Mouse (Mus musculus) gastrocnemius, adult 2 months (tissue): ENCODE results near the gene Gm10491. TPM values are rescaled to one million over a fixed set of nuclear protein-coding genes. Genes with fewer than 3 reads are reported as not detected.

ENCODE experiments used
- DNase-seq: peaks from one replicate; pipeline ENCODE4 v3.0.0; 2022
- H3K27ac ChIP-seq: fragments of 200-600 bp; 2 replicates; pipeline ENCODE4 v1.8.1; 2022; ENCODE audit warnings: mild to moderate bottlenecking
- H3K4me3 ChIP-seq: fragments of 200-600 bp; 2 replicates; pipeline ENCODE4 v1.8.1; 2022; ENCODE audit warnings: mild to moderate bottlenecking, moderate library complexity
- CTCF ChIP-seq: fragments of 200-600 bp; IDR thresholded peaks from 2 replicates; pipeline ENCODE4 v1.8.1; 2022; ENCODE audit warnings: antibody characterized with exemption, mild to moderate bottlenecking, moderate library complexity
- intact Hi-C: fragments of 180-260 bp; cut with DNase I; formaldehyde crosslinking; loops from one replicate; pipeline ENCODE4 v1.15.1; 2025
- total RNA-seq, 2 experiments: library from RNA; stranded (reverse); gene quantifications; 2 replicates each; pipeline ENCODE4 v1.2.3; 2021

The Gm10491 gene
- total RNA-seq, 2 experiments from 2014 or later, result not detected

DNA sequence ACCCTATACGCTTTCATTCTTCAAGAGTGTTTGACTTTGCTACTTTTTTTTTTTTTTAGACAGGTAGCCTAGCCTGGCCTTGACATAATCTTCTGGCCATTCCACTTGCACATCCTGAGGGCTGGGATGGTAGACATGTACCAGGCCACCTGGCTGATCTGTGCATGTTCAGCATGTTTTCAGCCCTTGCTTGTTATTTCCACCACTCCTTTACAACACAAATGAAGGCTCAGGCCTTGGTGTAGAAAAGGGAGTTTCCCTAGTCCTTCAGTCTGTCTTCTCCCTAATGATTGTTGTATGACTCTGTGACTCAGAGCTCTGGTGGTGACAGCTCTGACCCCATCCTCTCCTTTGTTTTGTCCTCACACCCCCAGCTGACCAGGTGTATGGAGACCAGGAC lies 40.5 kb downstream of the Gm10491 start:
- TF ChIP-seq CTCF, result no peak
- H3K4me3 ChIP-seq, result no peak overlapping the region
- no peak overlapping the region for H3K27ac ChIP-seq
- intact Hi-C loops, result no loop called here
- no peak for DNase-seq

DNA sequence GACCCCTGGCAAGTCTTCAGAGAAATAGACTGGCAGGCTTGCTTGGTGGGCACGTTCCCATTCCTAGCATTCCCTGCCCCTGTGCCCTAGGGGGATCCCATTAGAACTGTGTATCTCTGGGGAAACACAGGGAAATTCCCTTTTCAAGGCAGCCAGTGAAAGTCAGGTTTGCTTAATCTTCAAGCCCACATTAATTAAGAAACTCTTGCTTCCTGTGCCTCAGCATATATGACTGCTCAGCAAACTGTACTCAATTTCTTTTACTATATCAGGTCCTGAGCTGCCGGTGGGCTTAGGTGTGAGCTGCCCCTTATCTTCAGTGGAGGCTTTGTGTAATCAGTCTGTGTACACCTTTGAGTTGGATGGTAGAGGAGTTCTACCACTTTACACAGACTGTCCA lies 41.8 kb downstream of the Gm10491 start:
- TF ChIP-seq CTCF, result no peak
- Histone ChIP-seq H3K27ac (no peak overlapping the region), H3K4me3 (no peak overlapping the region)
- intact Hi-C loops, result no loop called here
- DNase-seq, result no peak

- H3K27ac ChIP-seq, result no peak overlapping the region
- intact Hi-C loops, result no loop called here
- TF ChIP-seq CTCF, result no peak
- H3K4me3 ChIP-seq, result no peak overlapping the region
- no peak for DNase-seq
Measured at GRCm38 (mm10) chrX:7865343-7865742, 42.3 kb downstream of the Gm10491 start.

- intact Hi-C loops, result no loop called here
- Histone ChIP-seq H3K4me3 (no peak overlapping the region), H3K27ac (no peak overlapping the region)
- no peak for TF ChIP-seq CTCF
- DNase-seq, result no peak
Measured at GRCm38 (mm10) chrX:7864551-7864950, 43.1 kb downstream of the Gm10491 start.

DNA sequence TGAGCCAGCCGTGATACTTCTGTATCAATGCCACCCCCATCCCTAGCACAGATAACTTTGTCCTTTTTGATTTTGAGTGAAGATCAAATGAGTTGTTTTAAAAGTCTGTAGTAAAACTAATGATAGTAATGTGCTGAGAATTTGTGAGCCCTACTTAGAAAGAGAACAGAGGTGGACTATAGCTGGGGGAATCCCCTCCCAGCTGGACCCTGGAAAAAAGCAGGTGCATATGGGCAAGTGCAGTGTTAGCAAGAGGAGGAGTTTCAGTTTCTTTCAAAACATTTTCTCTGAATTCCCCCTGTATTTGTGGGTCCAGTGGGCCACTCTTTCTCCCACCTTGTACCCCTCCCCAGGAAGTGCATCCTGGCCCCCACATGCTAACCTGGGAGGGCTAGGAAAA lies 44.5 kb downstream of the Gm10491 start:
- Histone ChIP-seq H3K4me3 (no peak overlapping the region), H3K27ac (no peak overlapping the region)
- no peak for TF ChIP-seq CTCF
- intact Hi-C loops, result no loop called here
- no peak for DNase-seq

DNA sequence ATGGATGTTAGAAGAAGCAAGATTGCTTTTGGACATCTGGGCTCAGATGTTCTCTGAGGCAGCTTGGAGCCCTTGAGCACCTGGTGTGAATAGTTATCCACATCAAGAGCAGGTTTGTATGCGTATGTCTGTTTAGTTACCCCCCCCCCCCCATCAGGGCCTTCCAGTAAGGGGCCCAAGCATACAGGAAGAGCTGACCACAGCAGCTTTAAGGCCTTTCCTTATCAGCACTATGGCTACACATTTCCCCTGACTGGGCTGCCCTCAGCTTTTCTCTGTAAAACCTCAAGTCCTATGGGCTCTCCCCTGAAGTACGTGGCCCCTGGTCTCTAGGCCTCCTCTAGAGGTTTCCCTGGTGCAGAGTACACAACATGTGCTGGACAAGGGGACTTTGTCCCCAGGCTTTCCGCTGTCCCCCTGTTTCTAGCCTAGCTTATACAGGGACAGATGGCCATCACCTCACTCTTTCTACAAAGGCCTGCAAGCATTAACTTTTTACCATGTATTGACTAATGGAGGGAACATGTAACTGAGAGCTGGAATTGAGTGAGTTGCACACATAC lies 48.4 kb downstream of the Gm10491 start:
- intact Hi-C loops, result no loop called here
- H3K4me3 ChIP-seq, result no peak overlapping the region
- TF ChIP-seq CTCF, result no peak
- H3K27ac ChIP-seq, result no peak overlapping the region
- no peak for DNase-seq

Other genes with a start within 250 kb of the Gm10491 start
- 10 to 100 TPM; 23.8 to 42.7 TPM for gene Plp2, start 236.4 kb downstream of the Gm10491 start, total RNA-seq
- gene Magix, start 226.6 kb downstream of the Gm10491 start, total RNA-seq, result 10 to 100 TPM; 21.0 to 31.0 TPM
- gene Gpkow, start 210.7 kb downstream of the Gm10491 start, total RNA-seq, result 10 to 100 TPM; 12.5 to 15.3 TPM
- gene Wdr45, start 193.5 kb downstream of the Gm10491 start, total RNA-seq, result 10 to 100 TPM; 31.1 to 37.6 TPM
- not detected for gene Gm45208, start 185.6 kb downstream of the Gm10491 start, total RNA-seq
- gene Praf2, start 179.4 kb downstream of the Gm10491 start, total RNA-seq, result 1 to 10 TPM; 3.3 to 6.7 TPM
- under 1 TPM; 0.28 to 0.75 TPM for gene Ccdc120, start 156.9 kb downstream of the Gm10491 start, total RNA-seq
- gene Tfe3, start 145.3 kb downstream of the Gm10491 start, total RNA-seq, result 10 to 100 TPM; 10.9 to 11.1 TPM
- 10 to 100 TPM; 16.7 to 22.8 TPM for gene Gripap1, start 118.1 kb downstream of the Gm10491 start, total RNA-seq
- under 1 TPM; 0.15 to 0.22 TPM for gene Kcnd1, start 85.5 kb downstream of the Gm10491 start, total RNA-seq
- 10 to 100 TPM; 15.6 to 19.1 TPM for gene Otud5, start 66.5 kb downstream of the Gm10491 start, total RNA-seq
- gene Pim2, start 29.6 kb downstream of the Gm10491 start, total RNA-seq, result 1 to 10 TPM; 1.9 to 2.0 TPM
- 10 to 100 TPM in 1 of 2 experiments, 1 to 10 TPM in 1; 8.8 to 10.9 TPM for gene Slc35a2, start 23.8 kb downstream of the Gm10491 start, total RNA-seq
- gene Pqbp1, start 8.6 kb downstream of the Gm10491 start, total RNA-seq, result 10 to 100 TPM; 21.7 to 22.4 TPM
- gene Timm17b, start 8.5 kb downstream of the Gm10491 start, total RNA-seq, result 10 to 100 TPM; 41.4 to 45.5 TPM
- not detected for gene Gm10490, start 1.7 kb upstream of the Gm10491 start, total RNA-seq
- not detected for gene Pcsk1n, start 12.0 kb upstream of the Gm10491 start, total RNA-seq
- not detected for gene Eras, start 20.8 kb upstream of the Gm10491 start, total RNA-seq
- gene Hdac6, start 40.1 kb upstream of the Gm10491 start, total RNA-seq, result 1 to 10 TPM; 4.0 to 4.4 TPM
- gene Gata1, start 70.2 kb upstream of the Gm10491 start, total RNA-seq, result not detected
- not detected for gene Glod5, start 110.7 kb upstream of the Gm10491 start, total RNA-seq
- 1 to 10 TPM; 4.3 to 5.0 TPM for gene Suv39h1, start 166.9 kb upstream of the Gm10491 start, total RNA-seq
- gene Was, start 182.7 kb upstream of the Gm10491 start, total RNA-seq, result under 1 TPM; 0.36 to 0.70 TPM
- 1 to 10 TPM; 9.1 to 9.4 TPM for gene Wdr13, start 225.1 kb upstream of the Gm10491 start, total RNA-seq
- 10 to 100 TPM; 33.9 to 82.1 TPM for gene Rbm3, start 238.0 kb upstream of the Gm10491 start, total RNA-seq